ENCODE assay signal across 12 mouse cellular contexts in genomic region chr15:12039256-12039655, GRCm38 (mm10). TPM values are rescaled to one million over a fixed set of nuclear protein-coding genes. Genes with fewer than 3 reads are reported as not detected.
A peak's percentile ranks its signal among the peaks of the same experiment; 100 is the strongest.
DNase-seq lines count a peak whose midpoint lies in the region; ATAC-seq and TF ChIP-seq lines count a peak whose summit lies in the region.
"Had no signal": no experiment of that assay in that cellular context is flagged by ENCODE, and none has a peak within 500 bp of the region (broad histone marks: within the 10 kb centered on the region; RNA-seq: fewer than 3 reads in every experiment).

No protein-coding gene starts in this region.

- H3K27me3 ChIP-seq in hindbrain, embryonic 11.5 days (ENCODE audit: control insufficient read depth, insufficient read depth, low read length), result no peaks in the 10 kb centered on the region
- no peaks in the 10 kb centered on the region for H3K27me3 ChIP-seq in hindbrain, embryonic 10.5 days (ENCODE audit: insufficient read depth, poor library complexity, severe bottlenecking)
- H3K27me3 ChIP-seq in CH12.LX (replicated peaks), result no peaks in the 10 kb centered on the region
- no peaks in the 10 kb centered on the region for H3K27me3 ChIP-seq in hindbrain, embryonic 16.5 days (replicated peaks; ENCODE audit: control insufficient read depth, insufficient read depth, low read length)
- H3K27me3 ChIP-seq: liver, embryonic 13.5 days had no signal

- H3K79me2 ChIP-seq in CH12.LX (replicated peaks; ENCODE audit: control insufficient read depth, extremely low read depth, insufficient read depth, poor library complexity, severe bottlenecking), result no peaks in the 10 kb centered on the region; the same call in 1 of the 2 replicates

- in situ Hi-C loops in CH12.LX (cut with MboI; ENCODE audit: low pct_ligation_motif_present, low pct_unique_long_range_greater_than_20kb, low sequenced_read_pairs), result no loop called here

- no peak overlapping the region for H3K4me2 ChIP-seq in hindbrain, embryonic 11.5 days (replicated peaks; ENCODE audit: low read depth, low read length)
- H3K4me2 ChIP-seq in CH12.LX (ENCODE audit: insufficient read depth, low read depth, poor library complexity, severe bottlenecking), result peak overlapping the region; percentile 17; the same call in 1 of the 2 replicates
- H3K4me2 ChIP-seq in hindbrain, embryonic 16.5 days (ENCODE audit: low read length), result peak overlapping the region; percentile 35
- H3K4me2 ChIP-seq: liver, embryonic 13.5 days had no signal

- peak; percentile 15 for DNase-seq in hindbrain, embryonic 11.5 days (ENCODE audit: low spot score)
- DNase-seq in hindbrain, embryonic 10.5 days (ENCODE audit: low spot score), result no peak
- peak; percentile 52 for DNase-seq in CH12.LX (ENCODE audit: extremely low read depth)
- peak; percentile 64 for DNase-seq in brain, adult 2 months (ENCODE audit: low read depth, low spot score)
- no peak for DNase-seq in cerebellum, postnatal 25 days
- DNase-seq in gastrocnemius, adult 2 months, result no peak
- no peak for DNase-seq in cerebellum, postnatal 14 days
- DNase-seq: adrenal gland, postnatal 36 days; cerebellum, adult 9-10 months; gastrocnemius, postnatal 36 days; liver, embryonic 13.5 days had no signal

- no peak for TF ChIP-seq RAD21 in CH12.LX (IDR thresholded peaks at IDR 0.05; ENCODE audit: low read depth, low read length)

- no peak overlapping the region for H3K9ac ChIP-seq in hindbrain, embryonic 11.5 days (ENCODE audit: low read depth, low read length)
- H3K9ac ChIP-seq in CH12.LX (ENCODE audit: insufficient read depth, low read depth), result no peak overlapping the region
- no peak overlapping the region for H3K9ac ChIP-seq in hindbrain, embryonic 16.5 days (ENCODE audit: low read depth, low read length)
- H3K9ac ChIP-seq: liver, embryonic 13.5 days had no signal

- peak; percentile 45; the same call in 1 of the 2 replicates for ATAC-seq in hindbrain, embryonic 11.5 days (ENCODE audit: low FRiP score)
- peak; percentile 68 for ATAC-seq in hindbrain, embryonic 16.5 days

- TF ChIP-seq EP300 in CH12.LX (IDR thresholded peaks at IDR 0.05; ENCODE audit: low read length), result no peak

- intact Hi-C loops in gastrocnemius, adult 2 months (cut with DNase I), result loop anchor here (5.0 kb wide), 1 partner anchor 67 kb away; no protein-coding TSS in a partner anchor

- dilution Hi-C loops in CH12.LX (cut with MboI; ENCODE audit: extremely low pct_ligation_motif_present, extremely low pct_unique_long_range_greater_than_20kb, low sequenced_read_pairs), result no loop called here

- 70% methylated on average over 10 of the region's 10 CpGs for WGBS in hindbrain, embryonic 11.5 days
- WGBS in hindbrain, embryonic 10.5 days, result 76% methylated on average over 10 of the region's 10 CpGs
- 31% methylated on average over 10 of the region's 10 CpGs for WGBS in hindbrain, embryonic 16.5 days

- H3K4me1 ChIP-seq in hindbrain, embryonic 11.5 days (replicated peaks; ENCODE audit: control insufficient read depth, insufficient read depth, low read length), result 0 out of 2 replicates have a peak, but pooled peaks cover 3% of the 10 kb centered on the region
- H3K4me1 ChIP-seq in hindbrain, embryonic 10.5 days (replicated peaks), result peaks cover 14% of the 10 kb centered on the region
- H3K4me1 ChIP-seq in CH12.LX (ENCODE audit: control insufficient read depth in 1 of 2, insufficient read depth in 2 of 2), result peaks cover 32 to 86% of the 10 kb centered on the region in 2 experiments
- H3K4me1 ChIP-seq in hindbrain, embryonic 16.5 days (ENCODE audit: control insufficient read depth, insufficient read depth, low read depth, low read length), result peaks cover 15% of the 10 kb centered on the region

- H3K4me3 ChIP-seq in hindbrain, embryonic 11.5 days (ENCODE audit: low read depth, low read length), result no peak overlapping the region
- H3K4me3 ChIP-seq in hindbrain, embryonic 10.5 days, result no peak overlapping the region
- no peak overlapping the region for H3K4me3 ChIP-seq in CH12.LX (replicated peaks in 1 of 3; ENCODE audit: low read depth in 2 of 3, low read length in 2 of 3, poor library complexity in 1 of 3)
- H3K4me3 ChIP-seq in hindbrain, embryonic 16.5 days (ENCODE audit: low read length), result no peak overlapping the region
- H3K4me3 ChIP-seq in gastrocnemius, adult 2 months, result no peak overlapping the region
- H3K4me3 ChIP-seq: liver, embryonic 13.5 days had no signal

- TF ChIP-seq POLR2A in CH12.LX (IDR thresholded peaks at IDR 0.05; ENCODE audit: low read depth, low read length), result no peak

- H3K27ac ChIP-seq in hindbrain, embryonic 11.5 days (ENCODE audit: low read depth, low read length), result no peak overlapping the region
- no peak overlapping the region for H3K27ac ChIP-seq in hindbrain, embryonic 10.5 days
- H3K27ac ChIP-seq in CH12.LX (ENCODE audit: insufficient read depth, low read depth), result peak overlapping the region; percentile 78
- H3K27ac ChIP-seq in hindbrain, embryonic 16.5 days (ENCODE audit: low read depth, low read length), result peak overlapping the region; percentile 71
- H3K27ac ChIP-seq in gastrocnemius, adult 2 months, result no peak overlapping the region
- H3K27ac ChIP-seq: liver, embryonic 13.5 days had no signal

- no peaks in the 10 kb centered on the region for H3K9me3 ChIP-seq in hindbrain, embryonic 11.5 days (ENCODE audit: control insufficient read depth, low read length)
- H3K9me3 ChIP-seq in hindbrain, embryonic 10.5 days, result no peaks in the 10 kb centered on the region
- H3K9me3 ChIP-seq in CH12.LX (replicated peaks; ENCODE audit: low read length), result peaks cover 5% of the 10 kb centered on the region
- no peaks in the 10 kb centered on the region for H3K9me3 ChIP-seq in hindbrain, embryonic 16.5 days (ENCODE audit: control insufficient read depth, low read length)
- H3K9me3 ChIP-seq: liver, embryonic 13.5 days had no signal

- TF ChIP-seq CTCF in CH12.LX (conservative IDR thresholded peaks at IDR 0.05 in 1 of 2, IDR thresholded peaks at IDR 0.05 in 1 of 2; ENCODE audit: low read depth in 2 of 2, low read length in 2 of 2), result no peak
- no peak for TF ChIP-seq CTCF in gastrocnemius, adult 2 months (IDR thresholded peaks at IDR 0.05)

- H3K36me3 ChIP-seq in hindbrain, embryonic 11.5 days (ENCODE audit: control insufficient read depth, insufficient read depth, low read length), result no peaks in the 10 kb centered on the region
- H3K36me3 ChIP-seq in hindbrain, embryonic 10.5 days, result no peaks in the 10 kb centered on the region
- peaks cover 0 to 1% of the 10 kb centered on the region in 2 experiments for H3K36me3 ChIP-seq in CH12.LX (replicated peaks in 1 of 2; ENCODE audit: control insufficient read depth in 1 of 2, insufficient read depth in 1 of 2, low read length in 1 of 2)
- no peaks in the 10 kb centered on the region for H3K36me3 ChIP-seq in hindbrain, embryonic 16.5 days (ENCODE audit: control insufficient read depth, insufficient read depth, low read length)
- H3K36me3 ChIP-seq: liver, embryonic 13.5 days had no signal

TF ChIP-seq in CH12.LX, 34 proteins besides CTCF, POLR2A, EP300 and RAD21:
- TF ChIP-seq UBTF (IDR thresholded peaks at IDR 0.05; ENCODE audit: low read depth, low read length) (no peak), ZC3H11A (IDR thresholded peaks at IDR 0.05; ENCODE audit: low read depth, low read length) (no peak), ZKSCAN1 (IDR thresholded peaks at IDR 0.05; ENCODE audit: borderline replicate concordance, low read depth, low read length) (no peak), USF2 (conservative IDR thresholded peaks at IDR 0.05; ENCODE audit: low read depth, low read length) (no peak), RCOR1 (conservative IDR thresholded peaks at IDR 0.05; ENCODE audit: low read depth, low read length) (no peak), MAFK (IDR thresholded peaks at IDR 0.05; ENCODE audit: insufficient replicate concordance, low read length) (no peak), ETS1 (conservative IDR thresholded peaks at IDR 0.05; ENCODE audit: low read depth, low read length) (peak; percentile 47; the same call in 1 of the 2 replicates), IRF4 (IDR thresholded peaks at IDR 0.05; ENCODE audit: low read depth, low read length) (0 out of 2 replicates have a peak, but pooled peaks have one; percentile 4), HCFC1 (IDR thresholded peaks at IDR 0.05; ENCODE audit: low read depth, low read length) (no peak), NRF1 (IDR thresholded peaks at IDR 0.05; ENCODE audit: low read depth, low read length) (no peak), JUN (IDR thresholded peaks at IDR 0.05; ENCODE audit: insufficient read depth, low read depth, low read length) (no peak), CHD1 (IDR thresholded peaks at IDR 0.05; ENCODE audit: low read depth, low read length) (no peak)
TF ChIP-seq in CH12.LX: peak in this region for 2.

RNA-seq across cellular contexts. Expression of gene Sub1, which starts 42.5 kb away (rescaled TPM):
- 722 and 727 TPM in 2 replicates for polyA plus RNA-seq in hindbrain, embryonic 11.5 days (2014; fragmentation: Nextera tagmentation; extraction: Ambion mirVana)
- polyA plus RNA-seq in hindbrain, embryonic 10.5 days (2016; fragmentation: Nextera tagmentation; extraction: Ambion mirVana), result 697 and 720 TPM in 2 replicates
- total RNA-seq in CH12.LX (2012; rRNA removed), result 553 and 781 TPM in 2 replicates
- total RNA-seq in CH12.LX (2014; rRNA removed), result 2,677 and 3,148 TPM in 2 replicates
- 1,927 and 2,021 TPM in 2 replicates for polyA plus RNA-seq in CH12.LX (2012; ENCODE audit: insufficient read length, low read depth)
- polyA plus RNA-seq in hindbrain, embryonic 16.5 days (2015; fragmentation: Nextera tagmentation; extraction: Ambion mirVana), result 474 and 502 TPM in 2 replicates
- total RNA-seq in gastrocnemius, adult 2 months (2021), result 100 to 1,000 TPM in 1 of 2 experiments, 10 to 100 TPM in 1; 76.1 to 121 TPM

Comparison
In these comparisons a context has a peak if more than half of its experiments do, and no peak if none do; other contexts are left out.
1. DNase-seq: peak in hindbrain, embryonic 11.5 days (single experiment), CH12.LX (single experiment) and brain, adult 2 months (single experiment); none in hindbrain, embryonic 10.5 days (single experiment), cerebellum, postnatal 25 days (0 of 2), gastrocnemius, adult 2 months (single experiment) and cerebellum, postnatal 14 days (0 of 2).
2. H3K27ac ChIP-seq: peak in CH12.LX (single experiment) and hindbrain, embryonic 16.5 days (single experiment); none in hindbrain, embryonic 11.5 days (single experiment), hindbrain, embryonic 10.5 days (single experiment) and gastrocnemius, adult 2 months (single experiment).